Mouse (Mus musculus) inflammation-experienced regulatory T-cells, adult 6 months (primary cell): Measurements from ENCODE around the gene Ptpra. TPM values are rescaled to one million over a fixed set of nuclear protein-coding genes. Genes with fewer than 3 reads are reported as not detected.
A peak's percentile ranks its signal among the peaks of the same experiment; 100 is the strongest.

Experiments
- ATAC-seq: one replicate; pipeline ENCODE4 v1.8.0; 2017
- polyA plus RNA-seq, 3 experiments: library from polyadenylated mRNA; unstranded; fragments of 100-300 nt; shearing (Covaris generic); gene quantifications; one replicate each; pipeline ENCODE4 v1.2.1; 2017

Ptpra gene
- polyA plus RNA-seq, 3 experiments from 2014 or later: 66.1 to 70.0 (median 69.6) TPM

DNA sequence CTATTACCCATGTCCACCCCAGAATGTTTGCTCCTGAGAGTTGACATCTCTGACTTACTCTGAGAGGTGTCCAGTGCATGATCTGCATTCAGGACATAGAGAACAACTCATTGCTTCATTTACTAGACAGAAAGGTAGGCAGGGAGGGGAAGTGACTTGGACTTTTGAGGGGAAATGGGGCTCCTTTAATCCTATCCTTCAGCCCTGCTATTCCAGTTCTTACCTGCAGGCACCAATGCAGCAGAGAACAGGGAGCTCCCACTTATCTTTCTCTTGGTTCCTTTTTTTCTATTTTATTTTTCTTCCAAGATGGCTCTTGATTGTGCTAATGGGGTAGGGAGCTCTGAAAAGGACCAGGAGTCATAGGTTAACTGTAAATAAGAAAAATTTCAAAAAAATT lies 1.6 kb upstream of the Ptpra start:
- ATAC-seq: no peak

- ATAC-seq: no peak
Observed at GRCm38 (mm10) chr2:130449021-130449793, 871 bp upstream of the Ptpra start.

GRCm38 (mm10) chr2:130450434-130450796 lies 337 bp downstream of the Ptpra start:
- ATAC-seq: peak; percentile 69

- no peak for ATAC-seq
Observed at GRCm38 (mm10) chr2:130451086-130451726, 1.1 kb downstream of the Ptpra start.

GRCm38 (mm10) chr2:130451727-130452090 lies 1.6 kb downstream of the Ptpra start:
- ATAC-seq: no peak

DNA sequence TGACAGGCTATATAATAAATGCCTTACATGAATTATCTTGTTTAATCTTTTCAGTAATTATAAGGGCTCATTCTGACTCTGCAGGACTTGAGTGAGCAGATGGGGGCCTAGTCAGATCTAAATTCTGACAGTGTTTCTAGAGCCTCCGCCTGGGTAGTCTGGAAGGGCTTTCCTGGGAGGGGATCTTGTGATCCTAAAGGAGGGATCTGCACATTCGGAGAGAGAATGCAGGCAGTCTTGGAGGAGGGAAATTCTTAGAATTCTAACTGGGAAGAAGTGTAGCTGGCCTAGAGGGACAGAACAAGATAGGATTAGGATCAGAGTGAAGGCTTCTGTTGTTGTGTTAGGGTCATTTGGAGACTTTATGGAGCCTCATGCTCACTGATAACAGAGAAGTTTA lies 2.2 kb downstream of the Ptpra start:
- no peak for ATAC-seq

DNA sequence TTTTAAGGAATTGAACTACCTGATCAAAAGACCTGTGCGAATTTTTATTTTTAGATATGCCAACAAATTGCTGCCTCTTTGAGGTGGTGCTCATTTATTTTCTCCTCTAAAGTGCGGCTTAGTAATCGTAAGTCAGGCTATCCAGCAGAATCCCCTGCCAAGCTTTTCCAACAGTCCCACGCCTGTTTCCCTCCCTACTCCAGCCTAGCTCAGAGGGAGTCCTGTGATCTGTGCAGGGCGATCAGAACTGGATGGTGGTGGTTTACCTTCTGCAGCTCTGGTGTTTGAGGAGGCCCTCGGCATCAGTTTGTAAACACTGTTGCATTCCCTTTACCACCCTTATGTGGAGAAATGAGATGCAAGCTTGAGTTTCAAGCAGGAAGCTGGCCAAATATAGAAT lies 3.3 kb downstream of the Ptpra start:
- no peak for ATAC-seq

- ATAC-seq: no peak
Observed at GRCm38 (mm10) chr2:130454748-130455370, 4.8 kb downstream of the Ptpra start.

GRCm38 (mm10) chr2:130457871-130458270 lies 7.8 kb downstream of the Ptpra start:
- ATAC-seq: no peak

DNA sequence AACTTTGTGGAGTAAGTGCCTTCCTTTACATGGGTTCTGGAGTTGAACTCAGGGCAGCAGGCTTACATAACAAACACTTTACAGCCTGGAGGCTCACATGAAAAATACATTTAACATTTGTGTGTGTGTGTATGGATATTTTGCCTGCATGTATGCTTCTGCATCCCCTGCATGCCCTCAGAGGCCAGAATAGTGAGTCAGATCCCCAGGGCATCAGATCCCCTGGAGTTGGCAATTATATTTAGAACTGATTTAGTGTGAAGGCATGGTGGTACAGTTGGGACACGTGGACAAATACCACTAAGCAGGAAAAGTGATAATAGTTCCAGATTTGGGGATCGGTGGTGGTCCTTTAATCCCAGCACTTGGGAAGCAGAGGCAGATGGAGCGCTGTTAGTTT lies 9.5 kb downstream of the Ptpra start:
- no peak for ATAC-seq

- ATAC-seq: no peak
Observed at GRCm38 (mm10) chr2:130461287-130462071, 11.4 kb downstream of the Ptpra start.

DNA sequence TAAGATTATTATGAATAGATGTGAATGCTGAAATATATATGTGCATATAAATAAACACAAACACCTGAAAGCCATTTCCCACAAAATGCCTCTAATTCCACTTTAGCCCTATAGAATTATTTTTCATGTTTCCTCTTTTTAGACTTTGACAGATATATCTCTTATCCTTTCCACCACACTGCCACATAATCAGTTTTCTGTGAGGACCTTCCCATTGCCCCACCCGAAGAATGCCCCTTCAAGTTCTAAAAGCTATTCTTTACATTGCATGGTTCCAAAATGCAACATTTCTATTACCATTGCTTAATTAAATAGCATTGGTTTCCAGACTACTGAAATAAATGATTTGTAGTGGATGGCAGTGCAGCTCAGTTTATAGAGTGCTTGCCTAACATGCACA lies 16.4 kb downstream of the Ptpra start:
- ATAC-seq: no peak

DNA sequence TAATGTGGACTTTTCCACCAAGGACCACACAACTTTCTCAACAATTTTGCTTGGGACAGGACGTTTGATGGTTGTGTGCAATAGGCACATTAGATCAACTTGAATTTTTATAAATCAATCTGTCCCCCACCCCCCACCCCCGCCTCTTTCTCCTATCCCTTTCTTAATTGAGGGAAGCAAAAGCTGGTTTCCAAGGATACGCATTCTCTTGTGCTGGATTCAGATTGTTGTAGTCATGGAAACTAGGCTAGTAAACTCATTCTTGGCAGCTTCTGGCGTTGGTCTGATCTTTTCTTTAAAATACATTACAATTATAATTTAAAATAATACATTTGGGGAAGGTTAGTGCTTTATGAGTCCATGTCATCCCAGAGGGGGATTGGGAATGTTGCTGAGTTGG lies 19.3 kb downstream of the Ptpra start:
- no peak for ATAC-seq

DNA sequence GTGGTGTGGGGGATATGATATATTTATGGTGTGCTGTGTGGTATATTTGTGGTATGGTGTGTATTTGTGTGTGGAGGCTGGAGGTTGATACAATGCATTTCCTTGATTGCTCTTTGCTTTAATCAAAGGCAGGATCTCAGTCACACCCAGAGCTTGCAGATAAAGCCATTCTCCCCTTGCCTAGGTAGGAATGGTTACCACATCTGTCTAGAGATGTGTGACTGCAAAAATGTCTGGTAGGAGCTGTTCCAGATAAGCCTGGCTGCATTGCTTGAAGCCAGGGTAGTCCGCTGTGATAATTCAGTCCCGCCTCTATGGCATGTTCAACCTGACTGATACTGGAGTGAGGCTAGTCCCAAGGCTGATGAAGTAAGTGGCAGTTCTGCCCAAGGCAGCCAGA lies 19.9 kb downstream of the Ptpra start:
- no peak for ATAC-seq

GRCm38 (mm10) chr2:130472908-130473510 lies 22.9 kb downstream of the Ptpra start:
- no peak for ATAC-seq

GRCm38 (mm10) chr2:130475764-130476163 lies 25.7 kb downstream of the Ptpra start:
- no peak for ATAC-seq

DNA sequence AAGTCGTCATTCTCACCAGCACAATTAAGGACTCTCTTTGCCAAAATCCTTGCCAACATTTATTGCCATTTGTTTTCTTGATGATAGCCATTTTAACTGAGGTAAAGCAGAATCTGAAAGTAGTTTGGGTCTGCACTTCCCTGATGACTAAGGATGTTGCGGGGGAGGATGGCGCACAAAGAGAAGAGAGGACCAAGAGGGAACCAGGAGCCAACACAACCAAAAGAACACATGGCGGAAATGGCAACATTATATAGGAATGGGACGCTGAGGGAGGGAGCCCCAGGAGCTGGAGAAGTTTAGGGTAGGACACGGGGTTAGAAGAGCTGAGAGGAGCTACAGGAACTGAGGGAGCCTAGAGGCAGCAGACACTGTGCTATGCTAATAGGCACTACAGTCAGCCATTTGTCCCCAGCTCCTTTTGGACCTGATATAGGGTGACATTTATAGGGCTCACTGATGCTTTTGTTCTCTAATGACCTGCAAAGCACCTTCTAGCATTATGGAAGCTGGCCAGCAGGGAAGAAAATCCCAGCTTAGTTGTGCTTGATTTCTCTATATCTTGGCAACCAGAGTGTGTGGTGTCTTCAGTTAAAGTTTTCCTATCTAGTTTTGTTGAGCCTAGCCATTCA lies 26.7 kb downstream of the Ptpra start:
- ATAC-seq: no peak

DNA sequence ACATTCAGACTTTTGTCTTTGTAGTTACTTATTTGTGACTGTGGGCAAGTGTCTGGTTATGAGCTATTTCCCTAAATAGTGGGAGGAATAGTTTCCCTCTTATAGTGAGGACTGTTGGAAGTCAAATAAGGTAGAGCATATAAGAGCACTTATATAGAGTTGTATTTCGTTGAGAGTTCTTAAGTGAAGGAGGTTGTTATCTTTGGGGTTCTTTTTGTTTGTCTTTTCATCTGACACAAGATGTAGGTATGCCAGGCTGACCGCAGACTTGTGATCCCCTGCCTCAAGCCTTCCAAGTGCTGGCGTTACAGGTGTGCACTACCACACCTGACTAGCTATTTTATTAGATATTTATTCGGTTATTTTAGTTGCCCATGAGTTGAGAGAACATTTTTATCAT lies 32.1 kb downstream of the Ptpra start:
- no peak for ATAC-seq

DNA sequence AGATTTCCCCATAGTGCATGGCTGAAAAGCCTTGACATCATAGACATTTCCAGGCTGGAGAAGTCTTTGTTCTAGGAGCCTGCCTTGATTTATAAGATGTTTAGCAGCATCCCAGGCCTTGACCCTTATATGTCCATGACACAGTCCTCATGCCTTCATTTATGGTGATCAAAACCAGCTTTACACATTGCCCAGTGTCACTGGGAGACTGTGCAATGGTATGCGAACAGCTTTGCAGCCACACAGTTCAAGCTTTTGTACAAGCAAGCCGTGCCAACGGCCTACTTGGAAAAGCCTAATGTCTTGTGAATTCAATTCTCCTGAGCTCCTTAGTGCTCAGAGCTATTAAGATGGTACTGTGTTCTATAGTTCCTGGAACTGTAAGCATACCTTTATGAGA lies 32.6 kb downstream of the Ptpra start:
- ATAC-seq: no peak

- no peak for ATAC-seq
Observed at GRCm38 (mm10) chr2:130484206-130484605, 34.1 kb downstream of the Ptpra start.

DNA sequence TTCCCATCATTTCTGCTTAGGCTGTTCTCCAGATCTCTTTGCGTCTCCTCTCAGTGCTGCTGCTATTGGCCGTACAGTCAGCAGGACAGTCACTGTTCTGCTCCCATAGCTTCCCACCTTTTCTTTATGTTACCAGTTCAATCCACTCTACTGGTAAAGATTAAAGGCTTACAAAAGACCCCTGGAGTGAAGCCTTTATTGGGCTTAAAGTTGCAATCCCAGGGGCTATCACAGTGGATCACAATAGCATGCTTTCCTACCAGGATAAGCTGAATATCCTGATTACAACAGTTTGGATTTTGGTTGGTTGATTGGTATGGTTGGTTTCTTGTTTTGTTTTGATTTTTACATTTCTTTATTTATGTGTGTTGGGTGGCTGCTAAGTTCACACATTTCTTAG lies 37.9 kb downstream of the Ptpra start:
- no peak for ATAC-seq

DNA sequence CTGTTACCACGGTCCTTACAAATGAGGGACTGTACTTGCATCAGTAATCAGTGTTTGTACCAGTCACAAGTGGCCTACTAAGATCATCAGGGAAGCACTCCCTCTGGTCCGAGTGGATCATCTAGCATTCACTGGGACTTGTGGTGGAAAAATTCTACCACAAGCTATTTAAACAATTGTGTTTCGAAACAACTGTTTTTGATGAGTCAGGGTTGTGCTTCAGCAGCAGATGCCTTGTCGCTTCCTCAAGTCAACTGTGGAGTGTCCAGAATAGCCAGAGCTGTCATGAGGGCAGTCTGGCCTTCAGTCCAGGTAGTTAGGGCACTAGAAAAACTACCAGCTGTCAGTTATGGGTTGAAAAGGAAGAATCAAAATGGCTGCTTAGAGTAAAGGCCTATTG lies 38.5 kb downstream of the Ptpra start:
- no peak for ATAC-seq
